Mouse (Mus musculus) embryo, embryonic 11.5 days (tissue): ENCODE measurements around the gene Shcbp1l.
"Not testable (repeated sequence)": the region's sequence is repeated elsewhere in the genome, so short reads cannot be mapped to it uniquely, and the experiment has no call there.

Experiments
- DNase-seq: peaks from one replicate; pipeline ENCODE4 v3.0.0-alpha.2; 2012; ENCODE audit warnings: low read depth, low spot score

Shcbp1l gene

GRCm38 (mm10) chr1:153417805-153418204, 7.2 kb upstream of the Shcbp1l start:
- not testable (repeated sequence) for DNase-seq

GRCm38 (mm10) chr1:153424271-153424670, 691 bp upstream of the Shcbp1l start:
- peak; percentile 16 for DNase-seq

- DNase-seq = no peak
These were observed 6.2 kb downstream of the Shcbp1l start for GRCm38 (mm10) chr1:153431158-153431557.

- no peak for DNase-seq
These were observed 6.7 kb downstream of the Shcbp1l start for GRCm38 (mm10) chr1:153431701-153432100.

GRCm38 (mm10) chr1:153432329-153432728, 7.4 kb downstream of the Shcbp1l start:
- DNase-seq = no peak

- no peak for DNase-seq
These were observed 9.1 kb downstream of the Shcbp1l start for GRCm38 (mm10) chr1:153433851-153434589.

GRCm38 (mm10) chr1:153437536-153437935, 12.6 kb downstream of the Shcbp1l start:
- no peak for DNase-seq

GRCm38 (mm10) chr1:153440752-153441151, 15.8 kb downstream of the Shcbp1l start:
- DNase-seq = no peak

- no peak for DNase-seq
These were observed 16.7 kb downstream of the Shcbp1l start for GRCm38 (mm10) chr1:153441656-153442055.

GRCm38 (mm10) chr1:153443019-153443418, 18.1 kb downstream of the Shcbp1l start:
- DNase-seq = no peak

- DNase-seq = no peak
These were observed 18.7 kb downstream of the Shcbp1l start for GRCm38 (mm10) chr1:153443632-153444031.

GRCm38 (mm10) chr1:153446120-153446831, 21.3 kb downstream of the Shcbp1l start:
- DNase-seq = no peak

GRCm38 (mm10) chr1:153451237-153452154, 26.5 kb downstream of the Shcbp1l start:
- DNase-seq = peak; percentile 22

- DNase-seq = no peak
These were observed 28.2 kb downstream of the Shcbp1l start for GRCm38 (mm10) chr1:153453146-153453642.

- no peak for DNase-seq
These were observed 31.2 kb downstream of the Shcbp1l start for GRCm38 (mm10) chr1:153456137-153456536.

GRCm38 (mm10) chr1:153461796-153462195, 36.8 kb downstream of the Shcbp1l start:
- DNase-seq = no peak

GRCm38 (mm10) chr1:153479296-153479695, 54.3 kb downstream of the Shcbp1l start:
- no peak for DNase-seq

GRCm38 (mm10) chr1:153480386-153481024, 55.5 kb downstream of the Shcbp1l start:
- DNase-seq = peak; percentile 39

- DNase-seq = no peak
These were observed 56.1 kb downstream of the Shcbp1l start for GRCm38 (mm10) chr1:153481025-153481412.

GRCm38 (mm10) chr1:153485201-153485796, 60.3 kb downstream of the Shcbp1l start:
- no peak for DNase-seq

- not testable (repeated sequence) for DNase-seq
These were observed 61.2 kb downstream of the Shcbp1l start for GRCm38 (mm10) chr1:153486120-153486519.
